Mouse (Mus musculus) cerebellum, postnatal 10 days (tissue): ENCODE data around the gene Cfap77.

Experiments
- DNase-seq, 2 experiments: peaks; one replicate each; pipeline ENCODE4 v3.0.0; 2021; ENCODE audit warnings: mixed read lengths in 2 of 2

The Cfap77 gene

DNA sequence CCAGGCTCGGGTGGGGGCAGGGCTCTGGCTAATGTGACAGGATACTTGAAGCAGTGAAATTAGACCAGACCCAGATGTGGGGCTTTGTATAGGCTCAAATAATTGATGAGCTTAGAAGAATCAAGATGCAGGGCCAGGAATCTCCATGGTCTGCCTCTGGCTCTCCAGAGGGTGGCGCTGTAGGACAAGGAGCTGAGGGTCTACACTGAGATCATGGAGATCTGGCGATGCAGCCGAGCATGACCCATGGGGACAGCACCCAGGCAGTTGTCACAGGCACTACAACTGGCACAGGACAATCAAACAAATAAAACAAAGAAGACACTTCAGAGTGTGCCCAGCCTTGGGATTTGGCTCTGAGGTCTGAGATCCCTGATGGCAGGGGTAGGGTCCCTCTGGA lies 131.0 kb downstream of the Cfap77 start:
- peak; percentile 94 to 97 for DNase-seq

DNA sequence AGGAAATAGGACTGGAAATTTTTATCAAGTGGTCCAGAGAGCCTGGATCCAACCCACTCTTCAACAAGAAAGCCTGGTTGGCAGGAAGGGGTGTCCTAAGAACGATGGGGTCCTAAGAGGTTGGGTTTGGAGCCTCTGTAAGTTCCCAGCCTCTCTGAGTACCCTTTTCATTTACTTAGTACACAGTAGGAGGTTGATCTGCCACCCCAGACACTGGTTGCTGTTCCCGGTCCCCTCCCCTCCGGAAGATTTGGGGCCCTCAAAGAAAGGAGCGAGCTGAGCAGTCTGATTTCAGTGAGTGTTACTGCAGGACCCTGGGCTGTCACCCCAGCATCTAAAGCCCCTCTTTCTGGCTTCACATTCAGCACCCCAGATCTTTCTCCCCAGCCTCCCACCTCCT lies 135.9 kb downstream of the Cfap77 start:
- DNase-seq, result no peak

DNA sequence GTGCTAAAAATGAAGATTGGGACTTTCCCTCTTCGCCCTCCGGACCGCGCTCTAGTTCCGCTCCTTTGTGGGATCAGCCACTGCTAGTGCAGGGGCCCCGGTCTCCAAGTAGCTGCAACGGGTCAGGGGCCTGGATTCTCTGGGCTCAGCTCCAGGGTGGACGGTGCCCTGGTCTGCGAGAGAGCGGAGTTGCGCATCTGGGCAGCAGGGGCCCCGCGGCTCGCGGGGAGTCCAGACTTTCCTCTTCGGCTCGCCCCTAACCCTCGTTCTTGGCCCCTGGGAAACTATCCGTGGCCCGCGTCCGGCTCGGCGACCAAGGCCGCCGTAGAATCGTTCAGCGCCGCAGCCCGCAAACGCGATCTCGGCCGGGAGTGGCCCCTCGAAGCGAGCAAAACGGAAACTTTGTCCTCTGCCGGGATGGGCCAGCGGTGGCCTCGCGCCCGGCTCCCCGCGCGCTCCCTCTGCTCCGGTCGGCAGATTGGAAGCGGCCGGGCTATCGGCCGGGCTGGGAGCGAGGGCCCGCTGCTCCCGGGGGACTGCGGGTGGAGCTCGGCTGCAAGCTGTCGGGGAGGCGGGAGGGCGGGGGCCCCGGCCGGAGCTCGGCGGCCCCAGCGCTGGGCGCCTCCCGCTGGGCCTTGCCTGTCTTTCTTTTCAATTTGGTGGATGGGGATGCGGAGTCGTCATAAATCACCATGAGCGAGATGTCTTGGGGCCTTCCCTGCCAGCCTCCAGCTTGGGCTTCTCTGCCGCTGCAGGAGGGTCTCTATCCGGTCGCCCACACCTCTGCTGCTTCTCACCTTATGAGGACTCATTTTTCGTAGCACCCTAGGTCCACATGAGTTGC lies 137.1 kb downstream of the Cfap77 start:
- DNase-seq, result peak; percentile 80 to 88

DNA sequence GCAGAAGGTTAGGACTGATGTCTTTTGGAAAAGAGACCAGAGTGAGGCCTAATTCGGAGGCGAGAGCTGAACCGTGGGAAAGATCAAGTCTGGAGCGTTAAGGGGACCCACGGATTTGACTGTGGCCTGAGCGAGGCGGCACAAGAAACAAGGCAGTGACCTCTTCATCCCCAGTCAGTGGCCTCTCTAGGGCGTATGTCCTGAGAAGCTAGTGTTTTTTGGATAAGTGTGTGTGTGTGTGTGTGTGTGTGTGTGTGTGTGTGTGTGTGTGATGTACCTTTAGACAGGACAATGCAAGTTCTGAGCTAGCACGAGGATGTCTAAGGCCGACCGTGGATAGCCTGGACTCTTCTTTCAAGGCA lies 137.7 kb downstream of the Cfap77 start:
- DNase-seq, result peak; percentile 26 to 46

DNA sequence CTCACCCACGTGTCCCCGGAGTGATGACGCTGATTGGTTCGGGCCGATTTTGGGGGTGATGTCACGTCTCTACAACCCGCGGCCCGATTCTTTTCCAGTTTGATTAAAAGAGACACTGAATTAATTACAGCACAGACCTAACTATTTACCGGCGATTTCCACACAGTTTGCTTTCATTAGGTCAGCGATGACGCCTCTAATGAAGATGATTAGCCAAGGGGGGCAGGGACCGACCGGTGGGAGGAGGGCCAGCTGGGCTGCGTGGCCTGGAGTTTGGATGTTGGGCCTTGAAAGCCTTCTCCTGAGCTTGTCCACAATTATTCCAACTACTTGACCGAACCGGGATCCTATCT lies 138.4 kb downstream of the Cfap77 start, which contains the start of gene Barhl1:
TSS of gene Barhl1 (minus strand) at position 156 of the 353 bp plus-strand sequence.
- peak; percentile 86 to 88 for DNase-seq

DNA sequence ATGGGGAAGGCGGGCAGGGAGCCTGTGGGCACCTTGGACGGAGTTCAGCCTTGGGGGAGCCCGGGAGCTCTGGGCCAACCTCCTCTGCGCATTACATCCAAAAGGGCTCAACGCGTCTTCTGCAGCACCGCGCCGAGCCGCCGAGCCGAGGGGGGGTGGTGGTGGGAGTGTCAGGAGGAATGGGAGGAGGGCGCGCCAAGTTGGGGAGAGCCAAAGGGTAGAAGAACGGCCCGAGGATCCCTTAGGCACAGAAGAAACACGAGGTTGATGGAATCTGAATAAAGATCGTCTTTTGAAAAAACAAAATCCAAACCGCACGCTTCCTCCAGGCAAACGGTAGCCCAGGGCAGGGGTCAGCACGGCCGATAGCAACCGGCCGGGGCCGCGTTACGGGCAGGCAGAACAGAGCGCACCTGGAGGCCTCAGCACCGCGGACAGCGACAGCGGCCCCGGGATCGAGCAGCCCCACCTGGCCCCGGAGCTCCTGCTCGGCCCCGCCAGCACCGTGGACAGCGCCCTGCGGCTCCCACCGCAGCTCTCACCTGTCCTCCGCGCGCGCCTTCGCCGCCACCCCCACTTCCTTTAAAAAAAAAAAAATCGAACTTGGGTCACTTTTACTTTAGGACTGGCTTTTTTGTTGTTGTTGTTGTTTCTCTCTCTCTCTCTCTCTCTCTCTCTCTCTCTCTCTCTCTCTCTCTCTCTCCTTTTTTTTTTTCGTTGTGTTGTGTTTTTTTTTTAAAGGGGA lies 138.9 kb downstream of the Cfap77 start:
- peak; percentile 90 to 94 for DNase-seq

DNA sequence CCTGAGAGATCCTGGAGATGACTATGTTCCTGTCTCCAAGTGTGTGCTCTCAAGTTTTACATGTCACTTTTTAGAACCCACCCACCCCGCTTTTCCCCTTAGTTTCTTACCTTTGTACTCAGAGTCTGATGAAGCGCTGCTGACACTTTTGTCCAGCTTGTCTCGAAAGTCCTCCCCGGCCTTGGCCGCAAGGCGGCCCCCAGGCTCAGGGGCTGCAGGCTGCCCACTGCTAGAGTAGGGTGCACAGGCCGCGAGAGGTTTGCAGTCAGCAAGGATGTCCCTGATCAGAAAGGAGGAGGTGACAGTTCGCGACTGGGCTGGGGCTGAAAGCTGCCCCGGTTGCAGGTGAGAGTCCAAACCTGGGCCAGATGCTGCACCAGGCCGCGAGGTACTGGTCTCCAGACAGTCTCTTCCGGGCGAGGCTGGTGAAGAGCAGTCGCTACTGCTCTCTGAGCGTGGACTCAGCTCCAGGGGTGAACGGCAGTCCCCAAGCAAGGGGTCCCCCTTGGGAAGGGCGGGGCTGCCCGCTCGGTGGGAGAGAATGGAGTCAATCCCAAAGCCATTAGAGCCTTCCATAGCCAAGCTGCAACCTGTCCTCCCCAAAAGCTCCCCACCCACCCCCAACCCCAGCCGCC lies 139.6 kb downstream of the Cfap77 start:
- peak; percentile 62 to 67 for DNase-seq

DNA sequence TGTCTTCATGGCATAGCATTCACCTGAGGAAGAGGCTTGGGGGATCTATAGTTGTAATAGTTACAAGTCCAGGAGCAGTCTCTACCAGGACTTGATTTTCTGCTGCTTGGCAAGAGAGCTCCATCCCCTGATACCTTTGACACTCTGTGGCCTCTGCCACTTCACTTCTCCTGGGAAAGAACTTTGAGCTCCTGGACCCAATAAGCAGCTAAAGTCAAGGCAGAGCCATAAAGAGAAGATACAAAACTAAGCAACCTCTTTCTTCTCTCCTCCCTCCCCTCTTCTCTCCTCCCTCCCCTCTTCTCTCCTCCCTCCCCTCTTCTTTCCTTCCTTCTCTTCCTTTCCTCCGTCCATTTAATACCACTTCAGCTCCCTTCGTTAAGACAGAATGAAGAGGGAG lies 140.7 kb downstream of the Cfap77 start:
- DNase-seq, result no peak

DNA sequence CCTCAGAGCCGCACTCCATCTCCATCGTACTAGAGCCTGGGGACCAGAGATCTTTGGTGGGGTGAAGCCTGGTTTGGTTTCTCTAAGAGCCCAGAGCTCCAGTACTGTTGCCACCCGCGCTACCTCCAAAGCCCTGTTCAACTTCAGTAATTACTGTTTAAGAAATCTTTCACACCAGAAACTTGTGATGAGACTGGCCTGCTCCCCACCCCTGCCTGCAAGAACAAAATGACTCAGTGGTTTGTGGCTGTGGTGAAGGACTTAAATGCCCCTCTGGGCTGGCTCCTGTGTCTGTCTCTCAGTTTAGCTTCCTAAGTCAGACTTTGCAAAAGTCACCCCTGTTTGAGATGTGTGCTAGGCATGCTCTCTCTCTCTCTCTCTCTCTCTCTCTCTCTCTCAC lies 141.9 kb downstream of the Cfap77 start:
- peak in 1 of 2 experiments; percentile 28 for DNase-seq

DNA sequence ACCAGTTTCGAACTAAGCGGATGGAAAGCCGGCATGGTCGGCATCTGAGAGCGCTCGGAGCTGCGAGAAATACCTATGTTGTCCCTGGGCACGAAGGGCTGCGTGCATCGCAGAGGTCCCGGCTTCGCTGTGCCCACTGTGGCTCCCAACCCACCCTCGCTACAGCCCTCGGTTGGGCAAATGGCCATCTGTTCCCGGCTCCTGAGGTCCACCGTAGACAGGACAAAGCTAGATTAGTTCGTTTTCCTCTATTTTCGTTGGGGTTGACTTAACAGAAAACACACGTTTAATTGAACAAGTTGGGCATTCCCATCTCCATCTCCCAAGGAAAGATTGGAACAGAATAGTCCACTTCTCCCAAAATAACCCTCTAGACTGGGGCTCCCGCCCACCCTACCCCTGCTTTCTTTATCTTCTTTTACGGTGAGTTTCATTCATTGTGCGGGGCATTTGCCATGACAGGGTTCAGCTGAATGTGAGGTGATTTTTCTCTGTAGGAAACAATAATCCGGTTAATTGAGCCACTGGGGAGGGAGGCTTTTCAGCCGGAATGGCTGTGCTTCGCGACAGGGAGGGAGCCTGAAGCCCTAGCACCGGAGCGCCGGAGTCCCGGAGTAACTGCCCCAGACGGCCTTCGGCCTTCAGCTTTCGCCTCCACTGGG lies 142.7 kb downstream of the Cfap77 start:
- DNase-seq, result peak; percentile 73 to 75

DNA sequence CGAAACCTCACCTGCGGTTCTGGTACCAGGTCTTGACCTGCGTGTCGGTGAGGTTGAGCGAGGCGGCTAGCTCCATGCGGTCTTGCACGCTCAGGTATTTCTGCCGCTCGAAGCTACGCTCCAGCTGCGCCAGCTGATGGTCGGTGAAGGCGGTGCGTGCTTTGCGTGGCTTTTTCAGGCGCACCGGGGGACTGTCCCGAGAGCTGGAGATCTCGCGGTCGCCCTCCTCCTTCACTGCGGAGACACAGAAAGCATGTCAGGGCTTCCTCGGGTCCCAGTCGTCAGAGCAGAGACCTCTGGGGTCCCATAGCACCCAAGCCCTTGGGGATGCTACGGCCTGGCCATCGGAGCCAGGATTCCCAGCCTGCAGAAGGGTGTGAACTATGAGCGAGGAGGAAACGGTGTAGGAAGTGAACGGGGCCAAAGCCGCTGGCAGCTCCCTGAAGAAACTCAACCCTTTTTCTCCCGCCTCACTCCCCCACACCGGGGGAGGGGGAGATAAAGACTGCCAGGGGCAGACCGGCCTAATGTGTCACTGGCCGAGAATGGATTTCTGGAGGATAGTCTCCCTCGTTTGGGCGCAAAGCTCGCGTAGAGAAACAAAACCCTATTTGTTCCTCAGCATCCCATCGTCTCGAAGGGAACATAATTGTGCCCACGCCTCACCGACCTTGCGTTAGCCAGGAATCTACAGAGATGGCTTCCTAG lies 143.4 kb downstream of the Cfap77 start:
- peak; percentile 72 to 73 for DNase-seq

DNA sequence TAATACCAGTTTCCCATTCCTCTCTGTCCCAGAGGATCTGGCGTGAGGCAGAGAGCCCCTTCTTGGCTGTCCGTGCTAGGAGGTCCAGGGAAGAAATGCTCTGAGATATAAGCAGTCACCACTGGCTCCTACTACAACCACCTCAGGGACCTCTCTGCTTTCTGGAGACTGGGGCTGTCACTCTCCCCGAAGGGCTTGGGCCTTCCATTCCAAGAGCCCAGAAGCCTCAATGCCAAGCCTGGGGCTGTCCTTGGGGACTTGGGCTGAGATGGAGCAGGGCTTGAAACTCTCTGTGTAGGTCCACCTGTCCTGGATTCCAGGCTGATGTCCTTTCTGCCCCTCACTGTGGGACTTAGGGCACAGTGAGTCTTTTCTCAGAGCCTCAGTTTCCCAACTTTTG lies 144.0 kb downstream of the Cfap77 start:
- DNase-seq, result peak; percentile 57 to 58

DNA sequence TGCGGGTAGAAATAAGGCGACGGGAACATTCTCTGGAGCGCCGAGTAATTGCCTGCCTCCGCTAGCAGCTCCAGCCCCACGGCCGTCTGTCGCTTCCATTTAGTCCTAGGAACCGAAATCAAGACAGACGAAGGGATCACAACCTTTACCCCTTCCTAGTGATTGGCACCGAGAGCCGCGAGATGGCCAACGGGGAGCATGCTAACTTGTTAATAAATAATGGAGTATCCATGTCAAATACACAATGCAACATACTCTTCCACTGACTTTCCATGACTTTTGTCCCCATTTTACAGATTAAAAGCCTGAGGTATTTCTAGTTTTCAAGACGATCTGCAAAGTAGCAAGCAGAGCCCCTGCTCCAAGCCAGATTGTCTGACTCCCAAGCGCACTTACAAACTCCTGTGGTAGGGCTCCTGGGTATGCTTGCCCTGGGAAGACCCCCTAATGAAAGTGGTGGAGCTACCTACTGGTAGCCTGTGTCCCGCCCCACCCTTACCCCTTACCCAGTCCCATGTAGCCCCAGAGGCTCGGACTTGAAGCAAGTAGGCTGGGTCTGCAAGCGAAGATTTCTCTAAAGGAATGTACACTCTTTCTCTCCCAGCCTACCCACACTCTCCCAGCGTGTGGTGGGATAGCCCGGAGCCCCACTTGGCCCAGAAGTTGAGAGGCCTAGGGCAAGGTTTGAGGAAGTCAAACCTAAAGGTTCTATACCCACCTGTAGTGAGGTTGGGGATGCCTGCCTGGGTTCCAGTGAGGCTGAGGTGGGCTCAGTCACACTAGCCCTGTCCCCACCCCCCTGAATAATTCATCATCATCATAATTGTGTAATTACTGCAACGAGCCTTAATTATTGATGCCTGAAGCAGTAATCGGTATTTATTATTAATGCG lies 144.8 kb downstream of the Cfap77 start:
- peak; percentile 29 to 40 for DNase-seq

DNA sequence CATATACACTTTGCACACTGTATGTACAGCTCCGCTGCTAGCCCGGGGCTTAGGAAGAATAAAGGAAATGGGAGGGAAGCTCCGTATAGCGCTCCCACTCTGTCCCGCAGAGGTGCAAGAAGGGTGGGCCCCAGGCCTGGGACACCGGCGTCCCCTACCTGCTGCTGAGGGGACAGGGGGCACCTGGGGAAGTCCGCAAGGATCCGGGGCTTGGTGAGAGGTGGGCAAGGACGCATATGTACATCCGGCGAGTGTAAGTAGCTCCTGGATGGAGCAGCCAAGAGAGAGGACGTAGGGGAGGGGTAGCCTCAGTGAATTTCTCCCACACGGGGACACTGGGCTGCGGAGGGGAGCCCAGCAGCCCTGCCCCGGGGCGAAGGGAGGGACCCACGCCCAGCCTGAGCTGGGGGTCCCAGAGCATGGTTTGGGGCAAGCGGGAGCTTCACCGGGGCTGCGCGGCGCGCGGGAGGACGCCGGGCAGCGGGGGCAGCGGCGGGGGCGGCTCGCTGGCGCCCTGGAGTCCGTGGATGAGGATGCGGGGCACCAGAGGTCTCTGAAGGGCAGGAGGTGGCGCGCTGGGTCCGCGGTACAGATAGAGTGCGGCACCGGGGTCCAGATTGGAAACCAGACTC lies 145.6 kb downstream of the Cfap77 start:
- DNase-seq, result peak; percentile 46 to 56

DNA sequence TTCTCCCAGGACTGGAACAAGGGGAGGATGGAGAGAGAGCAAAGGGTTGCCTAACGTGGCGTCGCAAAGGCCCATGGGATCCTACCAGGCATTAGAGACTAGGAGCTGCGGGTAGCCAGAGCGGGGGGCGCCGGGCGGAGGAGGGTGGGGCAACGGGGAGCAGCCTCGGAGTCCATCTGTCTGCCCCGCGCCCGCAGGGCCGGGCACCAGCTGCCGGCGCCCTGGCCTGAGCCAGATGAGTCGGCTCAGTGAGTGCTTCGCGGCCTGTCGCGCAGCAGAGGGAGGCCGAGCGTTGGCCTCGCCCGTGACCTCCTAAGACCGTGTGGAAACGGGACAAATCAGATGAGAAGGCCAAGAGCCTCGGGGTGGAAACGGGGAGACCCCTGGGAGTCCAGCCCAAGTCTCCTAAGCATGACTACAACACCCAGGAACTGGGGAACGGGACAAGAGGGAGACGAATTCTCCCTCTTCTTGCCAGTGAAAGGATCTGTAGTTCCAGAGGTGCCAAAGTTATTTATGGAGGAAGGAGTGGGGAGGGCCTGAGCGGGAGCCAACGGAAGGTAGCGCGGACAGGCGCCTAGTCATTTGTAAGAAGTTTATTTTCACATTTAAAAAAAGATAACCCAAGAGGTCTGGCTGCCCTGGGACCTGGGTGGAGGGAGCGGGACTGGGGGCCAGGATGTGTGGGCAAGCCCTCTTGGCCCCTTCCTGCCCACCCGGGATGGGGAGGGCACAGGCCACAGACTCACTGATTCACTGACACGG lies 146.3 kb downstream of the Cfap77 start:
- peak; percentile 73 to 86 for DNase-seq

DNA sequence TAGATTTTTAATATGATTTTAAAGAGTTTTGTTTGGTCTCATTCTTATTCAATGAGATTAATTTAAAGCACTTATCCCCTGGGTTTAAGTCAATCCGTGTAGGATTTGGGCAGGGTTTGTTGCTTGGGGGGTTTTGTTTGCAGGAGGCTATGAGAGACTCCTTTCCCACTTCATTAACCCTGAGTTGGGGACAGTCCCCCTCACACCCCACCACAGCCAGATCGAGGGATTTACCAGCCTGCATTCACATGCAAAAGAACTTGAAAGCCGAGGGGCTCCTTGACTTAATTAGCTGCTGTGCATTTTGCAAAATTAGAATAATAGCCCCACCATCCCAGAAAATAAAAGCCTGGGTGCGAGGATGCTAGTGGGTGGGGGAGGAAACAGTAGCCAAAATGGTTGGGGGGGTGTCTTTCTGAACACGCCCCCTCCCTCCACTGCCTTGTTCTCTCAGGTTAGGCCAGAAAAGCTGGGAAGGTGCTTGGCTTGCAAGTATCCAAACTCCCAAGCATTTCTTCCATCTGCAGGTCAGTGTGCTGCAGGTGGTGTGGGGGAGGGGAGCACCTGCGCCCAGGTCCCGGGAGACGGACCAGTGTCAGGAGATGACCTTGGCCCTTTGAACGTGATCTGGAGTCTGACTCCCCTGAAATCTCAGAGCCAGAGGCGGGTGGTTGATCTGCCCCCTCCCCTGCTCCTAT lies 147.0 kb downstream of the Cfap77 start:
- DNase-seq, result peak in 1 of 2 experiments; percentile 77

DNA sequence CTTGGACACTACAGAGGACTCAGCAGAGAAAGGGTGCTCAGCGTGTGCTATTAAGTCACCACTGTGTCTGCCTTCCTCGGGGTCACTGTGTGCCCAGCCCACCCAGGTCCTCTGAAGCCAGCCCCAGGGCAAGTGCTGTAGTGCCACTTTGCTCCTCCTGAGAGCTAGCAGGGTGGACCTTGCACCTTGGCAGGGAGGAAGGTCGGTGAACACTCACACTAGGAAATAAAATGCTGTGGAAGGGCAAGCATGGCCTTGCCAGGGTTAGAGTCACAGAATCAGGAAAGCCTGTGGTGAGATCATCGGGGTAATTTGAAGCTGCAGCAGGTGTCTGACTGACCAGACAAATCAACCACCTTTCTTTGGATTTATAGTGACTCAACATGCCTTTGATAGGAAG lies 149.3 kb downstream of the Cfap77 start:
- DNase-seq, result peak in 1 of 2 experiments; percentile 29

DNA sequence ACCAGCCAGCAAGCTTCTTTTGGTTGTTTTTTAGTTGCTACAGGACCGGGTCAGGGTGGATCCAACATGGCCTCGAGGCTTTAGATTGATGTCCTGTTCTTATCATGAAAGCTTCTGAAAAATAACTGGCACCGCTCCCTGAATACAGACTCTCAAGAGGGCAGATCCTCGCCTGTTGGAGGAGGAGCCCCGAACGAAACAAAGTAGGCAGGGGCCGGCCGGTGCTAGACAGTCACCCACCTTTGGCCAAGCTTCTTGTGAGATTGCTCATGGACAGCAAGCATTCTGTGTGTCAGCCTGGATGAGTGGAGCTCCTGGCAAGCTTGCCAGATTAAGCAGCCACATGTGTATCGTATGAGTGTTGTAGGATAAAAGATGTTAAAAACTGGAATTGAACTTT lies 150.1 kb downstream of the Cfap77 start:
- DNase-seq, result peak; percentile 41 to 53

DNA sequence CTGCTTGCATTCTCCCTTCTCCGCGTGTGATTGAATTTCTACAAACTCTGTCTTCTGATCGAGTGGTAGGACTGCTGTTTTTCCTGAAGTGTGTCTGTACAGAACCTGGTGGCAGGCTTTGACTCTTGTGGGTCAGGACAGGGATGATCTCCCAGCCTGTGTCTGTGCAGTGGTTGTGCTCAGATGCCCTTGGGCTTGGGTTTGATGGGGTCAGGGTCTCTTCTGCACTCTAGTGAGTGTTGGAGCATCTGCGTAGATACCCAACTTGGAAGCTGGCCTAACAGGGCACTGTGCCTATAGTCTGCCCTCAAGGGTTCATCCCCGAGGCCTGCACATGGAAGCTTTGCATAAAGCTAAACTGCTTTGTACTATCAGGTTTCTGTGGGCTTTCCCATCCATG lies 151.0 kb downstream of the Cfap77 start:
- peak; percentile 79 to 85 for DNase-seq
